Mouse (Mus musculus) embryo, embryonic 11 days (tissue): ENCODE data around the gene Rcbtb1.
"Not testable (repeated sequence)": the region's sequence is repeated elsewhere in the genome, so short reads cannot be mapped to it uniquely, and the experiment has no call there.

Source experiments
- DNase-seq: peaks from one replicate; pipeline ENCODE4 v3.0.0-alpha.2; 2015

Rcbtb1 gene

GRCm38 (mm10) chr14:59200711-59201603, at the start of gene Rcbtb1:
Gene Rcbtb1 (plus strand): TSS chr14:59201209.
- peak; percentile 98 for DNase-seq

GRCm38 (mm10) chr14:59155589-59155988, 45.4 kb upstream of the Rcbtb1 start:
- DNase-seq: peak; percentile 16

GRCm38 (mm10) chr14:59157016-59157698, 43.9 kb upstream of the Rcbtb1 start:
- DNase-seq: no peak

DNA sequence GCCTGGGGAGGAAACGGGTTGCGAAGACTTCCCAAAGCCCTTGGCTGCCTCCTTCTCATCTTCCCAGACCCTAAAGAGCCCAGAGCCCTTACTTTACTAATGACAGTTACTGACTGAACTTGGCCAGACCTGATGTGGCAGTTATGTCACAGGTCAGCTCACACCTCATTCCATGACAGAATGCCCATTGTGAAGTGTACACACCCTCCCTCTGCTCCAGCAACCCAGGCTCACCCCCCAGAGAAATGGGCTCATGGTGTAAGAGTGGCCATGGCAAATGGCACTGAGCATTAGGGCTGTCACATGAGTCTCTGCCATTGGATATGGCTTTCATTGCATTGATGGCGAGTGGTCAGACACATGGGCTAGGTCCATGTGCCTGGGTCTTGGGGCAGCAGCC, 22.4 kb upstream of the Rcbtb1 start, which contains the start of gene Gm5142:
Gene Gm5142 (minus strand): TSS at position 101 of the 400 bp plus-strand sequence.
- no peak for DNase-seq

DNA sequence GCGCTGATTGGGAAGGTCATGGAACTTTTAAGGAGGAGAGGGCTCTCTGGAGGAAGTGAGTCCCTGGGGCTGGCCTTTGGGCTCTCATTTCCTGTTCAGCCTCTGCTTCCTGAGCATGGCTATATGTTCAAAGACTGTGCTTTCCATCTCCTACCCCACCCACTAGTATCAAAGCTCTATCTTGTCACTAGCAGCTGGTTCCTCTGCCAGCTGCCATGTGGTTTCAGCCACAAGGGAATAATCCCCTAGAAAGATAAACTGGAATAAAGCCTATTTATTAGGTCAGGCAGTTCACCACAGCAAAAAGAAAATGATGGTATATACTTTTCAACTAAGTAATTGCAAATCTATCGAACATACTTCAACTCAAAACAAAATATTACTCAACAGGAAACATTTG, 18.3 kb upstream of the Rcbtb1 start:
- DNase-seq: no peak

DNA sequence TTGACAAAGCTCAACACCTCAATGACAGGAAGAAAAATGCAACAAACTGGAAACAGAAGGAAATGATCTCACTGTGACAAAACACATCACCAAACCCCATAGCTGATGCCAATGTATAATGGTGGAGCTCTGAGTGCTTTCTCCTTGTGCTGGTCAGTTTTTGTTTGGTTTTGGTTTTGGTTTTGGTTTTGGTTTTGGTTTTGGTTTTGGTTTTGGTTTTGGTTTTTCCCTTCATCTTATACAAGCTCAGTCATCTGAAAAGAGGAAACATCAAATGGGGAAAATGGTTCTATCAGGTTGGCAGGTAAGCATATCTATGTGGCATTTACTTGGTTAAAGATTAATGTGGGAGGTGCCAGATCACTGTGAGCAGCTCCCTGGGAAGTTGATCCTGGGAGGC, 15.5 kb upstream of the Rcbtb1 start:
- DNase-seq: no peak

- no peak for DNase-seq
Measured at GRCm38 (mm10) chr14:59186121-59186520, 14.9 kb upstream of the Rcbtb1 start.

GRCm38 (mm10) chr14:59201604-59202215, 701 bp downstream of the Rcbtb1 start:
- DNase-seq: no peak

GRCm38 (mm10) chr14:59205461-59205860, 4.5 kb downstream of the Rcbtb1 start:
- DNase-seq: peak; percentile 41

GRCm38 (mm10) chr14:59205976-59206583, 5.1 kb downstream of the Rcbtb1 start:
- peak; percentile 49 for DNase-seq

DNA sequence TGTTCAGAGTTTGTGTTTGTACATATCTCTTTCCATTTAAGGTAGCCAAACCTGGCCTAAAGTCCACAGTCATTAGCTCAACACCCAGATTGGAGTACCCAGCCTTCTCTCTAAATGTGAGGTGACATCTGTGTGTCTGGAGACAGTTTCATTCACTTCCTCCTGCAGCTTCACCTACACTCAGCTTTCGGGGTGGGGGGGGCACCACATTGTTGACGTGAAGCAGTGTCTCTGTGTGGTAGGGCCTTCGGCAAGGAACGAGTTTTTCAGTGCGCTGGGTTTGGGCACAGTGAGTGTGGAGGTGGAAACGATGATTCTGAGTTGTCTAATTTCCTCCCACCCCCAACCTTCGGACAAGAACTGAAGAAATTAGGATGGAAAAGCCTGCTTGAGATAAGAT, 8.0 kb downstream of the Rcbtb1 start:
- DNase-seq: no peak

DNA sequence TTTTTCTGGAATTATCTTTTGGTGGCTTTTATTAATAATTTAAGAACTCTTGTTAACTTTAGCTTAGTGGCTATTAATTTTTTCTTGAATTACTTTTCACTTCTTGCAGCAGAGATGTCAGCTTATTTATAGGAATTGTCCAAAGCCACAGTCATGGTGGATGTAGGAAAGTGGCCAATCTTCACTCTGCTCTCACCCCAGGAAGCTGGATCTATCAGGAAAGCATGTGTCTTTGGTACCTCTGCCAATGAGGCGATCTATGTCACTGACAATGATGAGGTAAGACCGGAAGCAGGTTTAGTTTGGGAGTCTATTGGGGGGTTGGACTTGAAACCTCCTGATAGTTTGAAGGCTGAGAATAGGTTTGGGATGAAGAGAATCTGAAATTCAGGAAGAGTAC, 8.8 kb downstream of the Rcbtb1 start:
- no peak for DNase-seq

- no peak for DNase-seq
Measured at GRCm38 (mm10) chr14:59219241-59219640, 18.2 kb downstream of the Rcbtb1 start.

- no peak for DNase-seq
Measured at GRCm38 (mm10) chr14:59226240-59226639, 25.2 kb downstream of the Rcbtb1 start.

DNA sequence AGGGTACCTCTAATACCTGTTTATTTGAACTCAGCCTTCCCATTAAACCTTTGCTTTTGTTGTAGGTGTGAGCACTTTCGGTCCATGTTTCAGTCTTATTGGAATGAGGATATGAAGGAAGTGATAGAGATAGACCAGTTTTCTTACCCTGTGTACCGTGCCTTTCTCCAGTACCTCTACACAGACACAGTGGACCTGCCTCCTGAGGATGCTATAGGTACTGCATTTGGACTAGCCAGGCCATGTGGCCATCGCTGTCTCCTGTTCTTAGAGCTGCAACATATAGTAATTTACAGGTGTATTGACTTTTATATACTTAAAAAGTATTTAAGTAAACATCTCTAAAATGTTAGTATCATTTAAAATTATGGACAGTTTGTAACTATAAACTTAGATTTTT, 28.8 kb downstream of the Rcbtb1 start:
- no peak for DNase-seq

DNA sequence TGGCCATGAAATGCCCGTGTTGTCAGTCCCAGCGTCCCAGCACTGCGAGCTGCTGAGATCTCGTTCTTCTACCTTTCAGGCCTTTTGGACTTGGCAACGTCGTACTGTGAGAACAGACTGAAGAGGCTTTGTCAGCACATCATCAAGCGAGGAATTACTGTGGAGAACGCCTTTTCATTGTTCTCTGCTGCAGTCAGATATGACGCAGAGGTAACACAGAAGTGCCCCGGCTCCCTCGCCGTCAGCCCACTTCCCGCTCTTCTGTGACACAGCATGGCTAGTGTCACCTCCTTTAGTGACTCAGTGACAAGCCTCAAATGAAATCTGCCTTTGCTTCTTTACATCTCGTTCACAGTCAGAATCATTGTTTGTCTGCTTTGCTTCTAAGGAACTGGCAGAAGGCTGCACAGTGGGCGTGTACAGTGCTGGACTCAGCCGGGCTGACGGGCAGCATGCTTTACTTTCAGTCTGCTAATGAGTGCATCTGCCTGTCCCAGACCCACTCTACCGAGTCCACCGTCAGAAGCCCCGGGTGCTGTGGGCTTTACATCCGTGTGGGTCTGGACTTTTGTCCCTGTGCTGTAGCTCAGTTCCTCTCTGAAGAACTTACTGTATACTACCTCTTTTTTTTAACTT, 29.4 kb downstream of the Rcbtb1 start:
- no peak for DNase-seq

- no peak for DNase-seq
Measured at GRCm38 (mm10) chr14:59232003-59232402, 31.0 kb downstream of the Rcbtb1 start.

DNA sequence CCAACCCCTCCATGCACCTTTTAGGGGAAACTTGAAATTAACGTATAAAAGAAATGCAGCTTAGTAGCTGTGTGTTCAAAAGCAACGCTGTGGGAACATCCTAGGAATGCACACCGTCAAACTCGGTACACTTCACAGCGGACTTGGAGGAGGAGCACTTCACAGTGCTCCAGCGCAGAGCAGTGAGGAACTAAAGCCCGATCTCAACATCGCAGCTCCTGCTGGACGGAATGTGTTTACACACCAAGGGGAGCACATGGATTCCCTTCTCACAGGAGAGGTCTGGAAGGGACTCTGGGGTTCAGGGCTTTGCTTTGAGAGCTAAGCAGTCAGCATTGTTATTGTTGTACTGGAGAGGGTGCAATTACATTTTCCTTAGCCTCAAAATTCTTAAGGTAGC, 32.6 kb downstream of the Rcbtb1 start:
- no peak for DNase-seq

- peak; percentile 35 for DNase-seq
Measured at GRCm38 (mm10) chr14:59250350-59250749, 49.3 kb downstream of the Rcbtb1 start.

DNA sequence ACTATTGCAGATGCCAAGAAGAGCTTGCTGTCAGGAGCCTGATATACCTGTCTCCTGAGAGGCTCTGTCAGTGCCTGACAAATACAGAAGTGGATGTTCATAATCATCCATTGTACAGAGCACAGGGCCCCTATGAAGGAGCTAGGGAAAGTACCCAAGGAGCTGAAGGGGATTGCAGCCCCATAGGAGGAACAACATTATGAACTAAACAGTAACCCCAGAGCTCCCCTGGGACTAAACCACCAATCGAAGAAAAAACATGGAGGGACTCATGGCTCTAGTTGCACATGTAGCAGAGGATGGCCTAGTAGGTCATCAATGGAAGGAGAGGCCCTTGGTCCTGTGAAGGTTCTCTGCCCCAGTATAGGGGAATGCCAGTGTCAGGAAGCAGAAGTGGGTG, 54.9 kb downstream of the Rcbtb1 start:
- DNase-seq: not testable (repeated sequence)

GRCm38 (mm10) chr14:59260056-59260455, 59.0 kb downstream of the Rcbtb1 start, which contains the start of gene Gm6904:
Gene Gm6904 (minus strand): TSS chr14:59260216.
- no peak for DNase-seq

- DNase-seq: not testable (repeated sequence)
Measured at GRCm38 (mm10) chr14:59274961-59275360, 74.0 kb downstream of the Rcbtb1 start.
